Mouse (Mus musculus) C2C12 (cell line): Measurements from ENCODE around the gene Auts2.

Source experiments
- CTCF ChIP-seq: IDR thresholded peaks from one replicate; pipeline ENCODE4 v1.5.1; 2011; ENCODE audit not compliant: control insufficient read depth, insufficient read depth, insufficient read length
- MAX ChIP-seq: IDR thresholded peaks from one replicate; pipeline ENCODE4 v1.6.1; 2011; ENCODE audit warnings: mild to moderate bottlenecking, control low read depth
- MYOD1 ChIP-seq: IDR thresholded peaks from one replicate; pipeline ENCODE4 v1.6.1; 2011; ENCODE audit warnings: low read depth; ENCODE audit not compliant: control insufficient read depth, insufficient read length
- MYOG ChIP-seq: IDR thresholded peaks from one replicate; pipeline ENCODE4 v1.6.1; 2011; ENCODE audit not compliant: control insufficient read depth, insufficient read length; ENCODE audit errors: extremely low read depth
- USF1 ChIP-seq: IDR thresholded peaks from one replicate; pipeline ENCODE4 v1.6.1; 2011; ENCODE audit warnings: low read depth, mild to moderate bottlenecking, control low read depth, moderate library complexity

DNA sequence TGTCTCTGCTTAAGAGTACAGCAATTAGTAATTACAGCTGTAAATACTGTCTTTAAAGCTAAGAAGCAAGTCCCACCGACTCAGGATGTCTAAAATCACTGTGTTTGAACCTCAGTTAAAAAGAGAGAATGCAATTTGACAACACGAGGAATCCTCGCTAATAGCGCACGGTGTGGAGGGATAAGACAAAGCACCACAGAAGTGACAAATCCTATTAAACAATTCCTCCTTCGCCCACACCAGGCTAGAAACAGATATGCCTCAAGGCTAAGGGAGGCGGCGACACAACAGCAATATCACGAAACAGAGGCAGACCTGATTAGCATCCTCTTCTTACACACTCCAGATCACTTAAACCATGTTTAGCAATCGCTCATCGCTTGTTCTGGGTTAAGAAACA is 339.3 kb downstream of the Auts2 start:
- TF ChIP-seq CTCF (no peak), USF1 (no peak), MAX (no peak), MYOG (no peak), MYOD1 (no peak)
